Mouse (Mus musculus): ENCODE results near the gene Cdk10.

DNA sequence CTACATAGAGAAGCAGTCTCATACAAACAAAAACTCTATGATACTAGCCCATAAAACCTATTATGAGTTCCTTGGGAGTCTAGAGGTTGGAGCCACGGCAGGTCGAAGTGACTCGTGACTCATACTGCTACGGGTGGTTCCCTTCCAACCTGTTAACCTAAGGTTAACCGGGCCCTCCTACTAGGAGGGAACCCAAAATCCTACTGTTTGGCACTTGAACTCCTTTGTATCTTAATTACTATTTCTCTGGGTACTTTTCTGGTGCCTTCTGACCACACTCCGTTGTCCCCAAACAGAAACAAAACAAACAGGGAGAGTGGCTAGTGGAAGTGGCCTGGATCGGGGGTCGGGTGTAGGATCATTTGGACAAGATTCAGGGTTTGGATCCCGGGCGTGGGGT lies 12.8 kb upstream of the Cdk10 start:
- no peak for TF ChIP-seq CTCF (IDR thresholded peaks at IDR 0.05; ENCODE audit: borderline replicate concordance, extremely low read depth, insufficient read depth, insufficient read length)
- no peak for TF ChIP-seq POLR2A (IDR thresholded peaks at IDR 0.05; ENCODE audit: borderline replicate concordance, extremely low read depth, insufficient read depth, insufficient read length, poor library complexity, severe bottlenecking)

All from brain, embryonic 14.5 days (tissue).